Mouse (Mus musculus): ENCODE data around the gene Arpc3. TPM values are rescaled to one million over a fixed set of nuclear protein-coding genes. Genes with fewer than 3 reads are reported as not detected.

Gene Arpc3
- 101 and 103 TPM in 2 replicates for polyA plus RNA-seq (2016; fragmentation: Nextera tagmentation; extraction: Ambion mirVana)

DNA sequence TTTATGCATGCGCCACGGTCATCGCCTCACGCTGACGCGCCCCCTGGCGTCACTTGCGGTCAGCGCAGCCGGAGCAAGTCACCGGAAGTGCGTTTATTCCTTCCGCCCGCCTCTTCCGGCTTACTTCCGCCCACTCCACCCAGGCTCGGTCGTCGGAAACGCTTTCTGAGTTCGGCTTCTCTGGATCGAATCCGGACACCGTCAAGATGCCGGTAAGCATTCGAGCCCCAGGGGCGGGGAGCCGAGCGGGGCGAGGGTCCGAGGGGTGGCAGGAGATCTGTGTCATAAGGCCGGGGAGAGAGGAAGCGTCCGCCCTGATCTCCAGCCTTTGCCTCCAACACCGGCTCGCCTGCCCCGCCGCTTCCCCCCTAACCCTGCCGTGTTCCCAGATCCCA lies at the start of gene Arpc3:
TSS of gene Arpc3 (plus strand) at position 93 of the 395 bp plus-strand sequence.
- peaks cover 18% of the 10 kb centered on the region for H3K36me3 ChIP-seq
- ATAC-seq, result peak; percentile 87
- peak within 1 kb of the TSS; percentile 93 for H3K4me2 ChIP-seq
- WGBS (ENCODE audit: insufficient replicate concordance), result under 1% methylated on average over 39 of the region's 39 CpGs
- H3K9ac ChIP-seq, result peak within 1 kb of the TSS; percentile 88
- no peaks in the 10 kb centered on the region for H3K9me3 ChIP-seq (replicated peaks)
- H3K4me3 ChIP-seq, result peak within 1 kb of the TSS; percentile 86
- peak within 1 kb of the TSS; percentile 74 for H3K27ac ChIP-seq
- peaks cover 28% of the 10 kb centered on the region for H3K4me1 ChIP-seq
- H3K27me3 ChIP-seq (replicated peaks), result no peaks in the 10 kb centered on the region

DNA sequence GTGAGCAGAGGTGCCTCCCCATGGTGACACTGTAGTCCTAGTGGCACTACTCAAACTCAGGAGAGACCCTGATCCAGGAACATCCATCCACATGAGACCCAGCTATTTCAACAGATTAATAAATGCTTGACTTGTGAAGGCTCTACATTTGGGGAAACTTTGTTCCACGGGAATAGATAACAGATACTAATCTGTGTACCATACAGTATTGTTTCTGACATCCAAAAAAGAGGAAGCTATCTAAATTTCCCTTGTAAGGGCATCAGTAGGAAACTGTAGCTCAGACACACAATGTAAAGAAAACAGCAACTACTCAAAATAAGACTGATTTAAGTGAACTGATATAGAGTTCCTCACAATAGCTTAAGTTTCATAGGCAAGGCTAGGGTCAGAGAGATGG lies 48.8 kb upstream of the Arpc3 start:
- no peaks in the 10 kb centered on the region for H3K4me1 ChIP-seq
- H3K36me3 ChIP-seq, result no peaks in the 10 kb centered on the region
- no peaks in the 10 kb centered on the region for H3K9me3 ChIP-seq (replicated peaks)
- 18% methylated on average over 1 of the region's 1 CpGs for WGBS (ENCODE audit: insufficient replicate concordance)
- no peak overlapping the region for H3K9ac ChIP-seq
- H3K27me3 ChIP-seq (replicated peaks), result no peaks in the 10 kb centered on the region
- H3K27ac ChIP-seq, result no peak overlapping the region
- no peak for ATAC-seq
- no peak overlapping the region for H3K4me3 ChIP-seq
- H3K4me2 ChIP-seq, result no peak overlapping the region

DNA sequence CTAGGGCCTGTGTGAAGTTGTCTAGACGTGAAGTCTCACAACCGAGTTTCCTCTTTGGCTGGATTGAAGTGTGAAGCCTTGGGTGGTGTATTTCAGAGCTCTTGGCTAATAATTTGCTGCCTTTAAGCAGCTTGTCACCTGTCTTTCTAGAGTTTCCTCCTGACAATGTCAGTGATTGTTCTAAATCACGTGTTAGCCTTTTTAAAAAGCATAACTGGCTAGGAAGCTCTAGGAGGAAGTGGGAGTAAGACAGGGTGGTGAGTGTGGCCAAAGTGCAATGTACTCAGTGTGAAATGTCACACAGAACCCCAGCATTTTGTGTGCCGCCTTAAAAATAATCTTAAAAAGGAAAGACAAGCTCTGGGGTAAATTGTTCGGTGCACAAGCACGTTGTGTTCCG lies 47.9 kb upstream of the Arpc3 start:
- Histone ChIP-seq H3K4me3 (no peak overlapping the region), H3K4me2 (no peak overlapping the region), H3K36me3 (no peaks in the 10 kb centered on the region), H3K9me3 (replicated peaks) (no peaks in the 10 kb centered on the region), H3K27ac (no peak overlapping the region), H3K9ac (no peak overlapping the region), H3K27me3 (replicated peaks) (no peaks in the 10 kb centered on the region), H3K4me1 (no peaks in the 10 kb centered on the region)
- WGBS (ENCODE audit: insufficient replicate concordance), result 48% methylated on average over 7 of the region's 7 CpGs
- no peak for ATAC-seq

DNA sequence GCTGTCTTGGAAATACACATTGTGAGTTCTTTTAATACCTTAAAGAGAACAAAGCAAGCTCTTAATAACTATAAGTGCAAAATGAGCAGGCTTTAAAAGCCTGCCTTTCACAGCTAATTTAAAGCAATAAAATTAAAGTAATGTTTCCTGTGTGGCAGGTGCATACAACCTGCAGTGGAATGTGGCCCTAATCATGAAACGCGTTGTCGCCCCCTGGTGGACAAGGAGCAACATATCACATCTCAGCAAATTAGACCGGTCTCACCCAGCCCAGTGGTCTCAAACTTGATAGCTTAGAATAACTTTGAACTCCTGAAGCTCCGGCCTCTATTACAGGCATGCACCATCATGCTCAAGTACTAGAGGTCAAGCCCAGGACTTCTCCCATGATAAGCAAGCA lies 47.4 kb upstream of the Arpc3 start:
- Histone ChIP-seq H3K4me1 (no peaks in the 10 kb centered on the region), H3K4me3 (no peak overlapping the region), H3K9me3 (replicated peaks) (no peaks in the 10 kb centered on the region), H3K36me3 (no peaks in the 10 kb centered on the region), H3K27ac (no peak overlapping the region), H3K9ac (no peak overlapping the region), H3K27me3 (replicated peaks) (no peaks in the 10 kb centered on the region), H3K4me2 (no peak overlapping the region)
- no peak for ATAC-seq
- 6% methylated on average over 5 of the region's 5 CpGs for WGBS (ENCODE audit: insufficient replicate concordance)

DNA sequence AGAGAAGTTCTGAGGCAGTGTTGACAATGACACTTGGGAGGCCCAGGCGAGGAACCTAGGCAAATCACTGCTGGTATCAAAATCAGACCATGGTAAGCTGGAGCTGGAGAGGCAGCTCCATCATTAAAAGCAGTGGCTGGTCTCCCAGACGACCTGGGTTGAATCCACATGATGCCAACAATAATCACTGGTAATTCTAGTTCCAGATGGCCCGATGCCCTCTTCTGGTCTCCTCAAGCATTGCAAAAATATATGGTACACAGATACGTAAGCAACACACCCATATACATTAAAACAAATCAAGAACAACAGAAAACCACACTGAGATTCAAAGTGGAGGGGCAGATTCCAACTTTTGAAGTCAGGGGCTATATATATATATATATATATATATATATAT lies 45.9 kb upstream of the Arpc3 start:
- 65% methylated on average over 4 of the region's 4 CpGs for WGBS (ENCODE audit: insufficient replicate concordance)
- H3K4me2 ChIP-seq, result no peak overlapping the region

DNA sequence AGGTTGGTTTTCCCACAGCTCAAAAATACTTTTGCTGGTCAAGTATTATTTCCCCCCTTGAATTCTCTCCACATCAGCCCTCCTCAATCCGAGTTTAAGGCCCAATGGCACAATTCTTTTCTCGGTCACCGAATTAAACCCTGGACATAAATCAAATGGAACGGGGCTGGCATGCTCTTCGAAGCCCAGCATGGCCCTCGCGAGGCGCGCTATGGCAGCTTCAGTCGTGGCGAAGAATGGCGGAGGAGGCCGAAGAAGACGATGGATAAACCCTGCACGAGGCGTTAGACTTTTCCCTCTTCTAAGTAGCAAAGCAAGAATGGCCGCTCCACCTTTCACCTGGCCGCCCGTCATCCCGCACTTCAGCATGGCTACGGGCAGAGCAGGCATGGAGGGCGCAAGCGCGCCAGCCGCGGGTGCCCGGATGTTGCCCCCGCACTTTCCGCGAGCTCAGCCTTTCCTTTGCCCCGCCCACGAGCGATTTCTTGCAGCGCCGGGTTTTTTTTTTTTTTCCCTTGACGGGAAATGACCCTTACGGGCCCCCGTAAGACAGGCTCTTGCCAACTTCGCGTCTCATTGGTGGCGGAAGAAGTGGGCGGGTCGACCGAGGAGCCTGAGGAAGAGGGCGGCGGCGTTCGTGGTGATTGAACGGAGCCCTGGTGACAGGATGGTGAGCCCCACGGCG lies 37.7 kb upstream of the Arpc3 start, which contains the start of the genes Rad9b and Vps29:
TSS of gene Rad9b (minus strand) at position 427 of the 685 bp plus-strand sequence.
TSS of gene Vps29 (plus strand) at position 563 of the 685 bp plus-strand sequence.
- Histone ChIP-seq H3K9ac (peak within 1 kb of the TSS; percentile 94), H3K27ac (peak within 1 kb of the TSS; percentile 83), H3K4me3 (peak within 1 kb of the TSS; percentile 96), H3K4me1 (peaks cover 19% of the 10 kb centered on the region), H3K4me2 (peak within 1 kb of the TSS; percentile 92), H3K9me3 (replicated peaks) (no peaks in the 10 kb centered on the region), H3K27me3 (replicated peaks) (0 out of 2 replicates have a peak, but pooled peaks cover 4% of the 10 kb centered on the region), H3K36me3 (peaks cover 5% of the 10 kb centered on the region)
- WGBS (ENCODE audit: insufficient replicate concordance), result 2% methylated on average over 51 of the region's 51 CpGs
- ATAC-seq, result peak; percentile 94

More for the DNA sequence above, 45.9 kb upstream of the Arpc3 start:
- Histone ChIP-seq H3K9me3 (replicated peaks) (no peaks in the 10 kb centered on the region), H3K36me3 (no peaks in the 10 kb centered on the region), H3K27ac (no peak overlapping the region), H3K4me3 (no peak overlapping the region), H3K27me3 (replicated peaks) (no peaks in the 10 kb centered on the region), H3K4me1 (no peaks in the 10 kb centered on the region), H3K9ac (no peak overlapping the region)
- no peak for ATAC-seq

DNA sequence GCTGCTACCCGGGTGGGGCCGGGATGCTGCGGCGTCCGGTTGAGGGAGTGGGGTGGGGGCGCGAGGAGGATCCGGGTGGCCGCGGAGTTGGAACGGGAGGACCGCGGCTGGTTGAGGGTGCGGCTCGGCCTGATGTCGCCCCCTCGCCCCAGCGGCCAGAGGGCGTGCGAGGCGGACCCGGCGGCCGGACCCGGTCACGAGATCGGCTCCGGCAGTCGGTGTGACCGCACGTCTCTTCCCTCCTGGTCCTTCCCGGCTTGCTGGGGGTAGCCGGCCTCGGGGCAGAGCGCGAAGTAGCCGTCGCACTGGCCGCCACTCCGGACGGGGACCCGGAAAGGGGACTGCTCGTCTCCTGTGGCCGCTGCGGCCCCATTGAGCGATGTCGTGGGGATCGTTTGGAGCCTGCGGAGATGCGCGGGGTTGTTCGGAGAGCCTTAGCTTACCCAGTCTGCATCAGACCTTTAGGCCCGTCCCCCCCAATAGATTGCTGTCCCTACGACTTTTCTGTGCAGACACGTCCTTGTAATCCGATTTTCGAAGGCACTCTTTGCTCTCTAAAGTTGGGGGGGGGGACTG lies 37.1 kb upstream of the Arpc3 start:
- H3K9ac ChIP-seq, result peak overlapping the region; percentile 94
- H3K4me2 ChIP-seq, result peak overlapping the region; percentile 92
- peak overlapping the region; percentile 83 for H3K27ac ChIP-seq
- ATAC-seq, result peak; percentile 43; the same call in 1 of the 2 replicates
- WGBS (ENCODE audit: insufficient replicate concordance), result under 1% methylated on average over 53 of the region's 57 CpGs
- H3K4me3 ChIP-seq, result peak overlapping the region; percentile 96
- peaks cover 19% of the 10 kb centered on the region for H3K4me1 ChIP-seq
- no peaks in the 10 kb centered on the region for H3K9me3 ChIP-seq (replicated peaks)
- peaks cover 8% of the 10 kb centered on the region for H3K36me3 ChIP-seq
- H3K27me3 ChIP-seq (replicated peaks), result 0 out of 2 replicates have a peak, but pooled peaks cover 4% of the 10 kb centered on the region

DNA sequence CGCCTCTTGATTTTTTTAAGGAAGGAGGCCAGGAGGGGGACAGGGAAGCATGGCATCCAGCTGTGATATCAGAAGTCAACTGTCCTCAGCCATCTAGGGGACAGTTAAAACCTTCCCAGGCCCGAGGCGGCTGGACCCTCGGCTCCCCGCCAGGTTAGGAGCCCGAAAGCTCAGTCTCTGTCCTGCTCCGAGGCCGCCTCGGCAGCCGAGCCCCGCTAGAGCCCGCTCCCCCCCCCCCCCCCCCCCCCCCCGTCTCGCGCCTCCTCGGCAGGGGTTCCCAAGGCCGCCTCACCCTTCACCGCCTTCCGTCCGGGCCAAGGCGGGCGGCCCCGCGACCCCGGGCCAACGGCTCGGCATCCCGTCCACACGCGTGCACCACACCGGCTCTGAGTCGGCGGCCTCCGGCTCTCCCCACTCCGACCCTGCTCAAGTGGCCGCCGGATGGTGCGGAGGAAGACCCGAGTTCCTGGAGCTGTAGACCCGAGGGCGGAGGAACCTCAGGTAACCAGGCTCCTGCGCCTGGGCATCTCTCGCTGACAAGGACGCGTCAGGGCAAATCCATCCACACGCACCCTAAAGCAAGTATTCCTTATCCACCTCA lies 20.0 kb upstream of the Arpc3 start, which contains the start of gene Gpn3:
TSS of gene Gpn3 (plus strand) at position 286 of the 601 bp plus-strand sequence.
- Histone ChIP-seq H3K27ac (peak within 1 kb of the TSS; percentile 97), H3K4me1 (peaks cover 27% of the 10 kb centered on the region), H3K9me3 (replicated peaks) (no peaks in the 10 kb centered on the region), H3K36me3 (peaks cover 60% of the 10 kb centered on the region), H3K27me3 (replicated peaks) (no peaks in the 10 kb centered on the region), H3K9ac (peak within 1 kb of the TSS; percentile 85), H3K4me2 (peak within 1 kb of the TSS; percentile 87), H3K4me3 (peak within 1 kb of the TSS; percentile 93)
- WGBS (ENCODE audit: insufficient replicate concordance), result under 1% methylated on average over 34 of the region's 46 CpGs
- peak; percentile 48; the same call in 1 of the 2 replicates for ATAC-seq

DNA sequence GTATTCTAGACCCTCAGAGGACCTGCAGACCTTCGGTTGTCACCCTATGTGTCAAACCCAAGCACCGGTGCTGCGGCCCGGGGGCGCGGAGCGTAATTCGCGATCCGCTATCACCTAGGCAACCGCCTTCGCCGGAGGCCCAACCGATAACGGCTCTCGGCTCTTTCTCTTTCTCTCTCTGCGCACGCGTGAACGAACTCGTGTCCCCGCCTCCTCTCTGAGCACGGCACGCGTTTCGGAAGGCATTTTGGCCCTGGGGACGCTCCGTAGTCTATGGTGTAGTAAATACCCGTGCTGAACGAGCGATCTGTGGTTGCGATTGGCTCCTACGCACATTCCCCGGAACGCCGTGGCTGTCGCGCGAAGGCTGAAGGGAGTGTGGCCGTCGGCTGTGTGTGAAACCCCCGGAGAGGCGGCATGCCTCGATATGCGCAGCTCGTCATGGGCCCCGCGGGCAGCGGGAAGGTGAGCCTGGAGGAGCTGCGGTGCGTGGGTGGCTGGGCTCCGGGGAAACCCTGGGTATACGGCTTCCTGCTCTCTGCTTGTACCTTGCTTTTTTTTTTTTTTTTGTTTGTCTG lies 19.4 kb upstream of the Arpc3 start, which contains the start of gene Fam216a:
TSS of gene Fam216a (minus strand) at position 173 of the 578 bp plus-strand sequence.
- peak within 1 kb of the TSS; percentile 93 for H3K4me3 ChIP-seq
- H3K27ac ChIP-seq, result peak within 1 kb of the TSS; percentile 97
- ATAC-seq, result peak; percentile 94
- H3K9ac ChIP-seq, result peak within 1 kb of the TSS; percentile 85
- H3K9me3 ChIP-seq (replicated peaks), result no peaks in the 10 kb centered on the region
- H3K4me2 ChIP-seq, result peak within 1 kb of the TSS; percentile 87
- under 1% methylated on average over 53 of the region's 53 CpGs for WGBS (ENCODE audit: insufficient replicate concordance)
- H3K36me3 ChIP-seq, result peaks cover 60% of the 10 kb centered on the region
- peaks cover 27% of the 10 kb centered on the region for H3K4me1 ChIP-seq
- no peaks in the 10 kb centered on the region for H3K27me3 ChIP-seq (replicated peaks)

DNA sequence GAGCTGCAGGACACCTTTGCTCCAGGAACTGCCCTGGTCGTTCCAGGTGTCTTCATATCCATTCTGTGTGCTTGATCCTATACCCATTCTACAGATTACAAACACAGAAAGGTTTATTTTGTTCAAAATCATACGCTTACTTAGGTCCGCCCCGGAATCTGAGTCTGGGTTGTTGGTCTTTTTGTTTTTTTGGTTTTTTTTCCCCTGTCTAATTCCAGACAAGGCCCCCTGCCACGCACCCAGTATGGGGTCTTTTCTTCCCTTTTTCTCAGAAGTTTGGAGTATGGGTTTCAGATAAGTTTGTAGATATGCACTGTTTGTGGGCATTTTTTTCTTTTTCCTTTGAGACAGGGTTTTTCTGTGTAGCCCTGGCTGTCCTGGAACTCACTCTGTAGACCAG lies 18.8 kb upstream of the Arpc3 start:
- ATAC-seq, result no peak
- Histone ChIP-seq H3K4me2 (peak overlapping the region; percentile 87), H3K4me3 (peak overlapping the region; percentile 93), H3K27me3 (replicated peaks) (no peaks in the 10 kb centered on the region), H3K27ac (peak overlapping the region; percentile 97), H3K4me1 (peaks cover 27% of the 10 kb centered on the region), H3K9ac (peak overlapping the region; percentile 85), H3K9me3 (replicated peaks) (no peaks in the 10 kb centered on the region), H3K36me3 (peaks cover 55% of the 10 kb centered on the region)
- 5% methylated on average over 5 of the region's 5 CpGs for WGBS (ENCODE audit: insufficient replicate concordance)

DNA sequence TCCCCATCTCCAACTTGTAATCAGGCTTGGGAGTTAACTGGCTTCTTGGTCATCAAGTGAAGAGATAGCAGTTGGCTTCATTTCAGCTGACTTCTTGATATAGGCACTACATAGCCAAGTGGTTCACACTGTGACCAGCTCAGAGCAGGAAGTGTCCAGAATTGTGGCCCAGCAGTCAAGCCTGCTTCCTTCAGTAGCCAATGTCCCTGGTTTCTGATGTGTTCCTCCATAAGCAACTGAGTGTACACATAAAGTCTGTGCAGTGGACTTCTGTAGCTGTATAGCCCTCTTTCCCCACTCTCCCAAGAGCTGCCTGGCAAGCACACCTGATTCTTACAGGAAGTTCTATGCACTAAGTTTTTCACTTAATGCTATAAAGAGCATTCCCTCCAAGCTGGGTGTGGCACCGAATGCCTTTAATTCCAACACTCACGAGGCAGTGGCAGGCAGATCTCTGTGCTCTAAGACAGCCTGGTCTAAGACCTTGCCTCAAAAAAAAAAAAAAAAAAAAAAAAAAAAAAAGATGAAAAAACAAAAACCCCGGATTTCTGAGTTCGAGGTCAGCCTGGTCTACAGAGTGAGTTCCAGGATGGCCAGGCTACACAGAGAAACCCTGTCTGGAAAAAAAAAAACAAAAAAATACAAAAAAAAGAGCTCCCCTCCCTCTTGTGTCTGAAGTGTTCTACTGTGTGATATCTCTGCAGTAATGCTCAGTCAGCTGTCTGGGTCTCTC lies 14.4 kb upstream of the Arpc3 start:
- H3K9me3 ChIP-seq (replicated peaks), result no peaks in the 10 kb centered on the region
- no peak overlapping the region for H3K9ac ChIP-seq
- H3K4me2 ChIP-seq, result no peak overlapping the region
- 82% methylated on average over 4 of the region's 4 CpGs for WGBS (ENCODE audit: insufficient replicate concordance)
- ATAC-seq, result no peak
- H3K36me3 ChIP-seq, result peaks cover 75% of the 10 kb centered on the region
- no peak overlapping the region for H3K27ac ChIP-seq
- H3K27me3 ChIP-seq (replicated peaks), result no peaks in the 10 kb centered on the region
- no peak overlapping the region for H3K4me3 ChIP-seq
- peaks cover 13% of the 10 kb centered on the region for H3K4me1 ChIP-seq
